Mouse (Mus musculus): Measurements from ENCODE around the gene Arrdc2. TPM values are rescaled to one million over a fixed set of nuclear protein-coding genes. Genes with fewer than 3 reads are reported as not detected.

The Arrdc2 gene
- total and polyA plus RNA-seq, 3 experiments = 13.1 to 22.5 TPM; not detected in 1

- TF ChIP-seq USF2 (IDR thresholded peaks at IDR 0.05; ENCODE audit: borderline replicate concordance in 1 of 2, insufficient read depth in 1 of 2, low read depth in 1 of 2, low read length in 2 of 2) (no peak), NELFE (IDR thresholded peaks at IDR 0.05; ENCODE audit: low read depth, low read length) (peak; percentile 80), E2F4 (IDR thresholded peaks at IDR 0.05; ENCODE audit: borderline replicate concordance, low read depth, low read length) (no peak)
These were observed 26.0 kb upstream of the Arrdc2 start (continued) for GRCm38 (mm10) chr8:70865350-70866000.

GRCm38 (mm10) chr8:70864712-70865221, 25.2 kb upstream of the Arrdc2 start:
- H3K4me1 ChIP-seq (ENCODE audit: control insufficient read depth in 1 of 2, insufficient read depth in 2 of 2, low read length in 2 of 2) = 0 out of 4 replicates have a peak, but pooled peaks cover 0 to 5% of the 10 kb centered on the region in 2 experiments

DNA sequence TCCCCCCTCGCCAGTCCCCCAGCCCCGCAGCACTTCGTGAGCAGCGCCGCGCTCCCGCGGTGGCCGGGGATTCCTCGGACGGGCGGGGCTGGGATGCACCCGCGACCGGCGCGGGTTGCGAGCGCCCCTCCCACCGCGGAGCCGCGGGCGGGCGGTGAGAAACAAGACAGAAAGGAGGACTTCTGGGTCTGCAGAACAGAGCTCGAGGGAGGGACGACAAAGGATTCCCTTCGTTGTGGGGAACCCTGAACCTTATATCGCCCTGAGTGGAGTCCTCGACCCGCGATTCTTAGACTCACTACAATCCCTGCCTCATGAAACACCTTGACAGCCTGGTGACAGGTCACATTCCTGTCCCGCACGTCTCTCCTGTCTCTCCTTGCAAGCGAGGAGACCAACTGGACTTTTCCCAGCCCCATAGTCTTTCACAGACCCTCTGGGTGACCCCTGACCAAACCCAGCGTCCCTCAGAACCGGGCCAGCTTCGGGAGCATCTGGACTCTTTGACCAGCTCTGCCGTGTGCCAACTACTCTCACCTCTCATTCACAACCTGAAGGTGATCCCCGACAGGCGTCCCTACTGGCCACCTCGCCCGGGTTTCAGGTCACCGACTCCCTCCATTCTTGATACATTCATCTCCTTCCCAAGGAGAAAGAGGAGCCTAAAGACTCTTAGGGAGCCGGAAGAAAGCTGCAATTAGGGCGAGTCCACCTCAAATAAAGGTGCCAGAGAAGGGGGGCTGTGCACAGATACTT, 24.6 kb upstream of the Arrdc2 start:
- H3K9me3 ChIP-seq (replicated peaks; ENCODE audit: insufficient read depth, low read length) = no peaks in the 10 kb centered on the region
- H3K79me2 ChIP-seq (ENCODE audit: control insufficient read depth, insufficient read depth, low read length, poor library complexity) = no peaks in the 10 kb centered on the region; the same call in 1 of the 2 replicates
- peak; percentile 57 for DNase-seq (ENCODE audit: low read depth, low spot score)
- H3K4me3 ChIP-seq (ENCODE audit: control insufficient read depth in 1 of 2, insufficient read depth in 1 of 2, low read depth in 2 of 2, low read length in 2 of 2) = peak overlapping the region; percentile 55 to 57
- H3K27ac ChIP-seq (ENCODE audit: control insufficient read depth, low read depth, low read length) = peak overlapping the region; percentile 59; the same call in 1 of the 2 replicates
- peak overlapping the region; percentile 69 for H3K9ac ChIP-seq (ENCODE audit: control insufficient read depth, low read depth, low read length, poor library complexity, severe bottlenecking)
- TF ChIP-seq SIN3A (IDR thresholded peaks at IDR 0.05; ENCODE audit: low read length) = peak; percentile 39; the same call in 1 of the 2 replicates
- peak; percentile 59; the same call in 1 of the 2 replicates for TF ChIP-seq MXI1 (IDR thresholded peaks at IDR 0.05; ENCODE audit: low read depth, low read length)
- no peak for TF ChIP-seq EP300 (IDR thresholded peaks at IDR 0.05; ENCODE audit: low read depth in 1 of 2, low read length in 2 of 2)
- TF ChIP-seq MAZ (IDR thresholded peaks at IDR 0.05; ENCODE audit: low read depth, low read length) = peak; percentile 58; the same call in 1 of the 2 replicates
- TF ChIP-seq RAD21 (IDR thresholded peaks at IDR 0.05; ENCODE audit: low read depth, low read length) = no peak
- 0 out of 2 replicates have a peak, but pooled peaks have one; percentile 7 for TF ChIP-seq TCF12 (IDR thresholded peaks at IDR 0.05; ENCODE audit: low read depth, low read length)
- TF ChIP-seq MYB (IDR thresholded peaks at IDR 0.05; ENCODE audit: low read depth, low read length) = no peak
- TF ChIP-seq NRF1 (IDR thresholded peaks at IDR 0.05; ENCODE audit: insufficient read depth, low read depth, low read length, poor library complexity, severe bottlenecking) = 0 out of 2 replicates have a peak, but pooled peaks have one; percentile 4
- H3K4me1 ChIP-seq (ENCODE audit: control insufficient read depth in 1 of 2, insufficient read depth in 2 of 2, low read length in 2 of 2) = peaks cover 0 to 5% of the 10 kb centered on the region in 2 experiments; a peak in 1 of 4 replicates
- peaks cover 0 to 2% of the 10 kb centered on the region in 2 experiments; a peak in 1 of 4 replicates for H3K36me3 ChIP-seq (ENCODE audit: control insufficient read depth in 1 of 2, insufficient read depth in 2 of 2, low read length in 2 of 2)
- no peaks in the 10 kb centered on the region for H3K27me3 ChIP-seq (ENCODE audit: control insufficient read depth in 1 of 2, insufficient read depth in 2 of 2, low read length in 2 of 2)

More at GRCm38 (mm10) chr8:70864712-70865221, 25.2 kb upstream of the Arrdc2 start:
- Histone ChIP-seq H3K4me3 (ENCODE audit: control insufficient read depth in 1 of 2, insufficient read depth in 1 of 2, low read depth in 2 of 2, low read length in 2 of 2) (peak overlapping the region; percentile 55 to 57), H3K9me3 (replicated peaks; ENCODE audit: insufficient read depth, low read length) (no peaks in the 10 kb centered on the region), H3K79me2 (ENCODE audit: control insufficient read depth, insufficient read depth, low read length, poor library complexity) (no peaks in the 10 kb centered on the region; the same call in 1 of the 2 replicates), H3K27ac (ENCODE audit: control insufficient read depth, low read depth, low read length) (peak overlapping the region; percentile 59), H3K36me3 (ENCODE audit: control insufficient read depth in 1 of 2, insufficient read depth in 2 of 2, low read length in 2 of 2) (peaks cover 0 to 2% of the 10 kb centered on the region in 2 experiments; a peak in 1 of 4 replicates), H3K27me3 (ENCODE audit: control insufficient read depth in 1 of 2, insufficient read depth in 2 of 2, low read length in 2 of 2) (no peaks in the 10 kb centered on the region), H3K9ac (ENCODE audit: control insufficient read depth, low read depth, low read length, poor library complexity, severe bottlenecking) (peak overlapping the region; percentile 69)
- DNase-seq (ENCODE audit: low read depth, low spot score) = peak; percentile 67
- TF ChIP-seq ZC3H11A (IDR thresholded peaks at IDR 0.05; ENCODE audit: low read depth, low read length) (no peak), POLR2A (IDR thresholded peaks at IDR 0.05; ENCODE audit: control insufficient read depth in 1 of 2, insufficient read depth in 1 of 2, low read depth in 1 of 2, low read length in 2 of 2, poor library complexity in 1 of 2) (0 out of 4 replicates have a peak, but pooled peaks of 1 of the 2 experiments have one; percentile 32)

Data from MEL (cell line).